Mouse (Mus musculus) kidney, postnatal 4 days (tissue): ENCODE measurements around the gene Mst1r.

Source experiments
- DNase-seq, 2 experiments: peaks; one replicate each; pipeline ENCODE4 v3.0.0; 2021; ENCODE audit warnings: mixed read lengths in 2 of 2

Gene Mst1r

DNA sequence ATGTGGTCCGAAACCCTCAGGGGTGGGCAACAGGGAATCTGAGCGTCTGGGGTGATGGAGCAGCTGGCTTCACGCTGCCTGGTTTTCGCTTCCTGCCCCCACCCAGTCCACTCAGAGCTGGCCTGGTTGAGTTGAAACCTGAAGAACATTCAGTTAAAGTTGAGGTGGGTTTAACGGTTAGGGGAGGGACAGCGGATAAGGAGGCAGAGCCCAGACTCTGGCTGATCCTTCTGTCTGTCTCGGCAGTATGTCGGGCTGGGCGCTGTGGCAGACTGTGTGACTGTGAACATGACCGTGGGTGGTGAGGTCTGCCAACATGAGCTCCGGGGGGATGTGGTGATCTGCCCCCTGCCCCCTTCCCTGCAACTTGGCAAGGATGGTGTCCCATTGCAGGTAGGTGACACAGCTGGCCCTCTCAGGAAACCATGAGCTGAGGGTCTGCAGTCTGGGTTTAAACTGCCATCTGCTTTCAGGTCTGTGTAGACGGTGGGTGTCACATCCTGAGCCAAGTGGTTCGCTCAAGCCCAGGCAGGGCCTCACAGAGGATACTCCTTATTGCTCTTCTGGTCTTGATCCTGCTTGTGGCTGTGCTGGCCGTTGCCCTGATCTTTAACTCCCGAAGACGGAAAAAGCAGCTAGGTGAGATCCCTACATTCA lies 8.2 kb downstream of the Mst1r start:
- DNase-seq, result no peak

- DNase-seq, result peak in 1 of 2 experiments; percentile 31
Measured at GRCm38 (mm10) chr9:107917895-107918608, 11.4 kb downstream of the Mst1r start.

DNA sequence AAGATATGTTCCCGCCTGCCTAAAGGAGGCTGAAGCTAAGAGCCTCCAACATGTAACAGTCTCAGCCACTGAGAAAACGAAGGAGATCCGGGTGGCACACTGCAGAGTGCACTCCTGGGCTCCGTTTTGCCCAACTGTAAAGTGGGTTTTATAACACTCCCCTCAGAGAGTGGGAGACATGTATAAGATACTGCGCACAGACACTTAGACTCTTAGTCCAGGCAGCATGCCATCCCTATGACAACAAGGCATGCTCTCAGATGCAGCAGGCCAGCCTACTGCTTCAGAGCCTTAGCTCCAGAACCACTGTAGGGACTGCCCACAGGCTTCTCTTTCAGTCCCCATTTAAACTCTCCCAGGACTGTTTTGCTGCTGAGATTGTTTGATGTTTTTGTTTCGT lies 12.2 kb downstream of the Mst1r start:
- no peak for DNase-seq

GRCm38 (mm10) chr9:107919441-107919840 lies 12.8 kb downstream of the Mst1r start:
- no peak for DNase-seq

GRCm38 (mm10) chr9:107923021-107923420 lies 16.3 kb downstream of the Mst1r start:
- DNase-seq, result peak; percentile 81 to 82

- DNase-seq, result no peak
Measured at GRCm38 (mm10) chr9:107923956-107924355, 17.3 kb downstream of the Mst1r start.

DNA sequence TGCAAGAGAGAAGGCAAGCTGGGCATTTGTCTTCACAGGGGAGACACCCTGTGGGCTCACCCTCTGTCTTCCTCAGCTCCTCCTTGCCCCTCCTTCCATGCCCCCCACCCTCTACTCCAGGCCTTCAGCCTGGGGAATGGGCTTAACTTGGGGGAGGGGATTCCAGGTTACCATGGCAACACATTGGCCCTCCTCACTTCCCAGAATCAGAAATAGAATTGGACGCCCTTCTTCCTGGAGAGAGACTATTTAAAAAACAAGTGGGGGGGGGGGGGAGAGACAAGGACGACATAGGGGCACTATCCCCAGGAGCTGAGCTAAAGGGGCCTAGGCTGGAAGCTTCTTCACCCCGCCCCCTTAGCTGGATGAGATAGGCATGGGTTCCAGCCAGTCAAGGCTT lies 18.6 kb downstream of the Mst1r start:
- no peak for DNase-seq

- DNase-seq, result no peak
Measured at GRCm38 (mm10) chr9:107926920-107927420, 20.3 kb downstream of the Mst1r start.

- peak in 1 of 2 experiments; percentile 26 for DNase-seq
Measured at GRCm38 (mm10) chr9:107927749-107928148, 21.1 kb downstream of the Mst1r start.

DNA sequence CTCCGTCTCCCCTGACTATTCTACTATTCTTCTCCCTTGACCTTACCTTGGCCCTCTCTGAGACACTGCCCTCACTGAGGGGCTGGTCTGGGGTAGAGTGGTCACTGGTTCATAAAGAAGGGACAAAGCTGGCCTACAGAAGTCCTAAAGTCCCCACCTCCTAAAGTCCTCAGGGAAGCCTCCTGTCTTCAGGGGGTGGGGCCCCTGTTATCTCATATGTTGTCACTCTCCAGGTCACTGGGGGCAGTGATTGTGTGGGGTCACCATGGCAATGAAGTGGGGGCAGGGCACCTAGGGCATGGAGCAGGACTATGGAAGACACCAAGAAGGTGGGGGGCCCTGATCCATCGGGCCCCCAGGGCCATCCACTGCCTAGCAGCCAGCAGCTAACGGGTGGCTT lies 21.5 kb downstream of the Mst1r start, which contains the start of gene Actl11:
Gene Actl11 (plus strand): TSS at position 301 of the 400 bp plus-strand sequence.
- no peak for DNase-seq

DNA sequence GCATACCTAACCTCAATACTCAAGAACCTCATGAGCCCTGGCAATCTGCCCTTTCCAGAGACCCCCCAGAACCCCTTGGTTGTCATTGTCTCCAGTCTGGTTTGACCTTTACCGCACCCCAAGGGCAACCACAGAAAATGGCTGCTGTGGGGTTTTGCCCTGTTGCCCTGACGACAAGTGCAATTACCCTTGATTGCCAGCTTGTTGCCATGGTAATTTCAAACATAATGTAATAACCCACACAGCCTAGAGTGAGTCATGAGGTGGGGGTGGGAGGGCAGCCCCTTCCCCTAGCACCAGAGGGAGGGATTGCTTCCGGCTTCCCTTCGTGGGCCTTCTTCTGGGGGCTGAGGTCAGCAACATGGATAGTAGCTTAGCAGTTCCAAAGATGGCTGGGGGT lies 25.5 kb downstream of the Mst1r start:
- no peak for DNase-seq

DNA sequence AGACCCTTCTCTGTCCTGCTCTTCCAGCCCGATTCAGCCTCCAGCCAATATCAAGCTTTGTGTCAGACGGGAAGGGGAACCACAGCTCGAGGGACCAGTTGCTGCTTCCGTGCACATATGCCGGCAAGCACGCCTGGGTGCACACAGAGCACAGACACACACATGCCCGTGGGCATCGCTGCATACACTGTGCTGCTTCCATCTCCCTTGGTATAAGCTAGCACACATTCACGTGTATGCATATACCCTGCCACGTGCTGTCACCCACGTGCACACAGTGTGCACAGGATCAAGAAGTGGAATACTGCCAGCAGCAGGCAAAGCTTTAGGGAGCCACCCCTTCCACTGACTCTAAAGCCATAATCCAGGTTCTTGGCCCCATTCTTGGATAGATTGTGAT lies 27.5 kb downstream of the Mst1r start:
- no peak for DNase-seq

GRCm38 (mm10) chr9:107935374-107935773 lies 28.7 kb downstream of the Mst1r start, which contains the start of gene Camkv:
Gene Camkv (plus strand): TSS chr9:107935674.
- no peak for DNase-seq

DNA sequence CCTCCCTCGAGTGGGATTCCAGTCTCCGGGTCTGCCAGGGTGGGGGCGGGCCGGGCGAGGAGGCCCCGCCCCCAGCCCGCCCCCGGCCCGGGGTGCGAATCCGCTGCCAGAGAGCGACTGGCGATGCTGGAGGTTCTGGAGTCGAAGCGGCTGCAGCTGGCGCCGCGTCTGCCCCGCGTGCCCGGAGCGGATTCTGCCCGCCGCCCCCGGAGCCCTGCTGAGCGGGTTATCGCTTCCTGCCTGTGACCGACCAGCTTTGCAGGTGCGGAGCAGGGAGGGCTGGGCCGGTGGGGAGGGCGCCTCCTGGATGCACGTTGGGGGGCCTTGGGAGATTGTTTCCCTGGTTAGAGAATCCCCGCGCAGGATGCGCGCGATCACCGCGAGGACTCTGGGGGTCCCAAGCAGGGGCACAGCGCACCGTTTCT lies 29.1 kb downstream of the Mst1r start:
- peak; percentile 31 to 56 for DNase-seq

DNA sequence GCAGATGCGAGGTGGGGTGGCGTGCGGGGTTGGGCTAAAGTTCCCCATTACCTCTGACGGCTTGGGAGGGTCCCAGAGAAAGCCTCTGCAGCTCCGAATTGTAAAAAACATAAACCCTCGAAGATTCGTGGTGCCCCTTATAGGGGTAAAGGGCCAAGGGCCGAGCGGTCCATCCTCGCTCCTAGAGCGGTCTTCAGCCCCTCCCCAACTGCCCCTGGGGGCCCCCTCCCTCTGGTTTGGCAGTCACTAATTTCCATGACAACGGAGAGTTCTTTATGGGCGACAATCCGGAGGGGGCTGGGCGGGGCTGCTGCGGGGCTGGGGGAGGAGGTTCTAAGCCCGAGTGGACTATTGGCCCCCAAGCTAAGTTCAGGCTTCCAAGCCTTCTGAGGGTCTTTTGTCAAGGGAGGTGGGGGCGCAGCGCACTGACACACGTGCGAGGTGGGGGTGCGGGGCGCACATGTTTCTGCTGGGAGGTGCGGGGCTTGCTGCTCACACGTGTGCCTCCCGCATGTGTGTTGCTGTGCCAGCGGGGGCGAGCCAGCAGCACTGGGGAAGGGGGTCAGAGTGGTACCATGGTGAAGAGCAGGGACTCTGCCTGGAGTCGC lies 29.6 kb downstream of the Mst1r start:
- peak; percentile 16 to 19 for DNase-seq

- no peak for DNase-seq
Measured at GRCm38 (mm10) chr9:107936831-107937230, 30.2 kb downstream of the Mst1r start.

DNA sequence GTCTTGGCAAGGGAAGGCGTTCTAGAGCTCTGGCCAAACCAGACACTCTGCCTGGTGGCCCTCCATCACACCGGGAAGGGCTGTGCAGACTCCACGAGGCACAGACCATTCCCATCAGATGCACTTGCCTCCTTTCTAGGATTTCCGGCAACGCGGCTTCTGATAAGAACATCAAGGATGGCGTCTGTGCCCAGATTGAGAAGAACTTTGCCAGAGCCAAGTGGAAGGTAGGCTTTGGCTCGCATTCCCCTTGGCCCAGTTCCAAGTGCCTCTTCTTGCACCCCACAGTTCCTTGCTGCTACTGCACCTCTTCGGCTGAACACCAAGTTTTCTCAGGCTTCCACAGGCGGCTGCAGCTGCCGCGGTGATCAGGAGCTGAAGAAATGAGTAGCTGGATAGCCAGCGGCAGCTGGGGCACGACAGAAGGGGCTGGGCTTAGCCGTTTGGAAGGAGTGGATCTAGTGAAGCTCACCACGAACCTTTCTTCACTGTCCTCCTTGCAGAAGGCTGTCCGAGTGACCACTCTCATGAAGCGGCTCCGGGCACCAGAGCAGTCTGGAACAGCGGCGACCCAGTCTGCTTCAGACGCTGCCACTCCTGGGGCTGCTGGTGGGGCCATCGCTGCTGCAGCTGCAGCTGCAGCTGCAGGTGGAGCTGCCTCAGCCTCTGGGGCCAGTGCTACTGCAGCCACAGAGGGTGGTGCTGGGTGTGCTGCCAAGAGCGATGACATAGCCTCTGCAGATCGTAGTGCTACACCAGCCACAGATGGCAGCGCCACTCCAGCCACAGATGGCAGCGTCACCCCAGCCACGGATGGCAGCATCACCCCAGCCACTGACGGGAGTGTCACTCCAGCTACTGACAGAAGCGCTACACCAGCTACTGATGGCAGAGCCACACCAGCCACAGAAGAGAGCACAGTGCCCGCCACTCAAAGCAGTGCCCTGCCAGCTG lies 40.8 kb downstream of the Mst1r start:
- DNase-seq, result no peak

DNA sequence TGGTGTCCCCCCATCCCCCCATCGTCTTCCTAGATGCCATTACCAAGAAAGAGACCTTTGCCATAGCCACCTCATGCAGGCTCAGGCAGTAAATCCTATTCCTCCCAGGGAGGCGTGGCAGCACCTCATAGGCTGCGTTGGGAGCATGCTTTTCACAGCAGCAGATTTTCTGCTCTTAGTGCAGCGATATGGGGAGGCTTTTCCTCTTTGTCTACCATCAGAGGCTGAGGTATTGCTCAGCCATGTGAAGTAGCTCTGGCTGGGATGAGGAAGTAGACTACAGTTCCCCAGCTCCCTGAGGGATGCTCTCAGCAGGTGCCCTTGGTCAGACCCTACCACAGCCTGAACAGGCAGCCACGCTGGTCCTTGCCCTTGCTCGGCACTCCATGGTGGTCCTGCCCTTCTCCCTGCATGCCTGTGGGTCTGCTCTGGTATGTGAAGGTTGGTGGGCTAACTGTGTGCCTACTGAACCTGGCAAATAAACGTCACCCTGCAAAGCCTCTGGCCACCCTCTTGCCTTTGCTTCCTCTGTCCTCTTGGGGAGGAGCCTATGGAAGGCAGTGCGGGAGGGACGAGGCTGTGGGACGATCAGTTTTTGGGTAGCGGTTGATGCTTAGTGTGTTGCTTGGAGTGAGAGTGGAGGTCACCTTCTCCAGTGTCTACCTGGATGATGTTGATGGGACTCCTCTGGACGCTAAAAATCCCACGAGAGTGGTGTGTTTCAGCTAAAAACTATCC lies 42.7 kb downstream of the Mst1r start:
- DNase-seq, result no peak

DNA sequence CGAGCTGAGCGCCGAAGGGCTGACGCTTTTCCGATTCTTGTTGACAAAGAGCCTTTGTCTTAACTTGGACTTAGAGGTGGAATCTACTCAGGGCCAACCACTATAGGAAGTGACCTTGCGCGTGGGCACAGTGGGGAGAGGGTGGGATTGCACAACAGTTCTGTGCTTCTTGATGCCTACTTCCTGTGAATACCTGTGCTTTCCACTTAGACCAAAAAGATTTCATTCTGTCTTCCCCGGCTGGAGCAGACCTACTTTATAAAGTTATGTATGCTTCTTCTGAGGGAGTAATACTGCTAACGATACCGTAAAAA lies 43.2 kb downstream of the Mst1r start, which contains the start of gene Traip:
Gene Traip (plus strand): TSS at position 215 of the 314 bp plus-strand sequence.
- no peak for DNase-seq

DNA sequence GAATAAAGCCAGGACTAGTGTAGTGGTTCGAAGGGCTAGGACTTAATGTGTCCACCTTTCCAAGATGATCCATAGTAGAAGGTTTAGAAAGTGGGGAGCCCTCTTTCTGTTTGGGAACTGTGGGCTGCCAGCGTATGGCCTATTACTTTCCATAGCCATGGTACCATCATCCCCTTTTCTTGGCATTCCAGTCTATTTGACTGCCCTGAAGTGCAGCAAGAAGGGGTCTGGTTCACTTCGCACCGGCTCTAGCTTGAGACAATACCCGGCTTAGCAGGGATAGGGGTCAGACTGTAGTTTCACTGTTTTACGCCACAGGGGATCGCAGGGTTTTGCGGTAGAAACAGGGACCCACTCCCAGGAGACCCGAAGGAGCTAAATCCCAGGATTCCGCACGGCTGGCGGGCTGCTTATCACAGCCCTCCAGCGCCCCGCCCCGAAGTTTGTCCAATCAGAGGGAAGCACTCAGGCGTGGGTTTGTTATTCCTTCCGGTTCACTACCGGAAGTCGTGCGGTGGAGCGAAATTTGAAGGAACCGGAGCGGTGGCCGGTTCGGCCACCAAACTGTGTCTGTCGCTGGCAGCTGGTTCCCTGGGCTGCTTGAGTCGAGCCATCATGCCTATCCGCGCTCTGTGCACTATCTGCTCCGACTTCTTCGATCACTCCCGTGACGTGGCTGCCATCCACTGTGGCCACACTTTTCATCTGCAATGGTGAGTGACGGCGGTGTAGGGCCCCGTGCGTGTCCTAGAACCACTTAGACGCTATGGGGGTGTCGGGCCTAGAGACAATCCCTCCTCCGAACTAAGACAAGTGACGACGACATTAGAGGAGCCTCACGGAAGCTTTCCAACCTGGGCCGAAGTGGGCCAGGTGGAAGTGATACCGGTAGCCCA lies 44.0 kb downstream of the Mst1r start:
- peak; percentile 96 to 97 for DNase-seq
